Mouse (Mus musculus): ENCODE results near the gene Zic4. TPM values are rescaled to one million over a fixed set of nuclear protein-coding genes. Genes with fewer than 3 reads are reported as not detected.

Gene Zic4
- polyA plus RNA-seq, 1 experiment from 2014 or later = 47.8 TPM

GRCm38 (mm10) chr9:91360151-91361032 lies 1.8 kb upstream of the Zic4 start:
- no peaks in the 10 kb centered on the region for H3K9me3 ChIP-seq (ENCODE audit: control insufficient read depth, low read length)
- peak; percentile 59 for DNase-seq (ENCODE audit: low spot score)
- WGBS = 6% methylated on average over 21 of the region's 21 CpGs
- peak overlapping the region; percentile 96 for H3K27ac ChIP-seq
- H3K36me3 ChIP-seq (replicated peaks; ENCODE audit: control insufficient read depth, insufficient read depth) = peaks cover 8% of the 10 kb centered on the region; the same call in 1 of the 2 replicates
- H3K9ac ChIP-seq = peak overlapping the region; percentile 97
- peaks cover 66% of the 10 kb centered on the region for H3K27me3 ChIP-seq (ENCODE audit: control insufficient read depth, insufficient read depth, low read length)
- ATAC-seq (ENCODE audit: low FRiP score) = no peak
- H3K4me3 ChIP-seq (replicated peaks; ENCODE audit: low read length) = peak overlapping the region; percentile 51
- H3K4me2 ChIP-seq (replicated peaks) = peak overlapping the region; percentile 52
- H3K4me1 ChIP-seq (replicated peaks; ENCODE audit: control insufficient read depth, insufficient read depth, low read length) = 0 out of 2 replicates have a peak, but pooled peaks cover 2% of the 10 kb centered on the region

- WGBS = under 1% methylated on average over 35 of the region's 35 CpGs
- peak overlapping the region; percentile 51 for H3K4me3 ChIP-seq (replicated peaks; ENCODE audit: low read length)
- H3K4me1 ChIP-seq (replicated peaks; ENCODE audit: control insufficient read depth, insufficient read depth, low read length) = no peaks in the 10 kb centered on the region
- ATAC-seq (ENCODE audit: low FRiP score) (peak; percentile 6; the same call in 1 of the 2 replicates), DNase-seq (ENCODE audit: low spot score) (peak; percentile 55)
- H3K27me3 ChIP-seq (ENCODE audit: control insufficient read depth, insufficient read depth, low read length) = peaks cover 62% of the 10 kb centered on the region
- peak overlapping the region; percentile 97 for H3K9ac ChIP-seq
- H3K36me3 ChIP-seq (replicated peaks; ENCODE audit: control insufficient read depth, insufficient read depth) = peaks cover 8% of the 10 kb centered on the region; the same call in 1 of the 2 replicates
- no peaks in the 10 kb centered on the region for H3K9me3 ChIP-seq (ENCODE audit: control insufficient read depth, low read length)
- H3K27ac ChIP-seq = peak overlapping the region; percentile 96
- H3K4me2 ChIP-seq (replicated peaks) = peak overlapping the region; percentile 52
These were observed 969 bp upstream of the Zic4 start for GRCm38 (mm10) chr9:91361033-91361855.

GRCm38 (mm10) chr9:91363011-91363730 lies 958 bp downstream of the Zic4 start:
- H3K4me3 ChIP-seq (replicated peaks; ENCODE audit: low read length) = peak overlapping the region; percentile 51

GRCm38 (mm10) chr9:91363814-91364126 lies 1.6 kb downstream of the Zic4 start:
- H3K4me1 ChIP-seq (replicated peaks; ENCODE audit: control insufficient read depth, insufficient read depth, low read length) = no peaks in the 10 kb centered on the region
- H3K4me2 ChIP-seq (replicated peaks) = peak overlapping the region; percentile 52
- no peaks in the 10 kb centered on the region for H3K9me3 ChIP-seq (ENCODE audit: control insufficient read depth, low read length)
- H3K27me3 ChIP-seq (ENCODE audit: control insufficient read depth, insufficient read depth, low read length) = peaks cover 48% of the 10 kb centered on the region
- ATAC-seq (ENCODE audit: low FRiP score) (no peak), DNase-seq (ENCODE audit: low spot score) (no peak)
- peak overlapping the region; percentile 96 for H3K27ac ChIP-seq
- peaks cover 8% of the 10 kb centered on the region; the same call in 1 of the 2 replicates for H3K36me3 ChIP-seq (replicated peaks; ENCODE audit: control insufficient read depth, insufficient read depth)
- H3K9ac ChIP-seq = peak overlapping the region; percentile 97
- WGBS = 1% methylated on average over 7 of the region's 7 CpGs
- peak overlapping the region; percentile 51 for H3K4me3 ChIP-seq (replicated peaks; ENCODE audit: low read length)

More at GRCm38 (mm10) chr9:91363011-91363730, 958 bp downstream of the Zic4 start:
- peaks cover 8% of the 10 kb centered on the region; the same call in 1 of the 2 replicates for H3K36me3 ChIP-seq (replicated peaks; ENCODE audit: control insufficient read depth, insufficient read depth)
- peak; percentile 38 for DNase-seq (ENCODE audit: low spot score)
- H3K9me3 ChIP-seq (ENCODE audit: control insufficient read depth, low read length) = no peaks in the 10 kb centered on the region
- peaks cover 45% of the 10 kb centered on the region for H3K27me3 ChIP-seq (ENCODE audit: control insufficient read depth, insufficient read depth, low read length)
- H3K9ac ChIP-seq = peak overlapping the region; percentile 97
- peak overlapping the region; percentile 52 for H3K4me2 ChIP-seq (replicated peaks)
- H3K27ac ChIP-seq = peak overlapping the region; percentile 96
- WGBS = 4% methylated on average over 14 of the region's 14 CpGs
- no peaks in the 10 kb centered on the region for H3K4me1 ChIP-seq (replicated peaks; ENCODE audit: control insufficient read depth, insufficient read depth, low read length)
- ATAC-seq (ENCODE audit: low FRiP score) = no peak

- peak; percentile 10; the same call in 1 of the 2 replicates for ATAC-seq (ENCODE audit: low FRiP score)
- under 1% methylated on average over 76 of the region's 77 CpGs for WGBS
These were observed 2.1 kb downstream of the Zic4 start for GRCm38 (mm10) chr9:91364127-91364970.

GRCm38 (mm10) chr9:91364971-91365501 lies 2.8 kb downstream of the Zic4 start:
- peak overlapping the region; percentile 97 for H3K9ac ChIP-seq
- peak overlapping the region; percentile 52 for H3K4me2 ChIP-seq (replicated peaks)
- under 1% methylated on average over 39 of the region's 42 CpGs for WGBS
- peaks cover 50% of the 10 kb centered on the region for H3K27me3 ChIP-seq (ENCODE audit: control insufficient read depth, insufficient read depth, low read length)
- peak overlapping the region; percentile 96 for H3K27ac ChIP-seq
- peaks cover 8% of the 10 kb centered on the region; the same call in 1 of the 2 replicates for H3K36me3 ChIP-seq (replicated peaks; ENCODE audit: control insufficient read depth, insufficient read depth)
- DNase-seq (ENCODE audit: low spot score) (no peak), ATAC-seq (ENCODE audit: low FRiP score) (peak; percentile 39)
- no peaks in the 10 kb centered on the region for H3K4me1 ChIP-seq (replicated peaks; ENCODE audit: control insufficient read depth, insufficient read depth, low read length)
- H3K9me3 ChIP-seq (ENCODE audit: control insufficient read depth, low read length) = no peaks in the 10 kb centered on the region
- peak overlapping the region; percentile 51 for H3K4me3 ChIP-seq (replicated peaks; ENCODE audit: low read length)

More at GRCm38 (mm10) chr9:91364127-91364970, 2.1 kb downstream of the Zic4 start:
- H3K4me3 ChIP-seq (replicated peaks; ENCODE audit: low read length) = peak overlapping the region; percentile 51
- H3K4me1 ChIP-seq (replicated peaks; ENCODE audit: control insufficient read depth, insufficient read depth, low read length) = no peaks in the 10 kb centered on the region
- peak overlapping the region; percentile 52 for H3K4me2 ChIP-seq (replicated peaks)
- peaks cover 48% of the 10 kb centered on the region for H3K27me3 ChIP-seq (ENCODE audit: control insufficient read depth, insufficient read depth, low read length)
- no peaks in the 10 kb centered on the region for H3K9me3 ChIP-seq (ENCODE audit: control insufficient read depth, low read length)
- H3K36me3 ChIP-seq (replicated peaks; ENCODE audit: control insufficient read depth, insufficient read depth) = peaks cover 8% of the 10 kb centered on the region; the same call in 1 of the 2 replicates
- DNase-seq (ENCODE audit: low spot score) = peak; percentile 42
- peak overlapping the region; percentile 97 for H3K9ac ChIP-seq
- H3K27ac ChIP-seq = peak overlapping the region; percentile 96

GRCm38 (mm10) chr9:91365664-91366063 lies 3.5 kb downstream of the Zic4 start, which contains the start of gene Zic1:
Gene Zic1 (minus strand): TSS chr9:91365810.
- under 1% methylated on average over 31 of the region's 33 CpGs for WGBS
- Histone ChIP-seq H3K4me3 (replicated peaks; ENCODE audit: low read length) (peak within 1 kb of the TSS; percentile 51), H3K9me3 (ENCODE audit: control insufficient read depth, low read length) (no peaks in the 10 kb centered on the region), H3K36me3 (replicated peaks; ENCODE audit: control insufficient read depth, insufficient read depth) (peaks cover 8% of the 10 kb centered on the region; the same call in 1 of the 2 replicates), H3K9ac (peak within 1 kb of the TSS; percentile 97), H3K4me2 (replicated peaks) (peak within 1 kb of the TSS; percentile 52), H3K27me3 (ENCODE audit: control insufficient read depth, insufficient read depth, low read length) (peaks cover 50% of the 10 kb centered on the region), H3K4me1 (replicated peaks; ENCODE audit: control insufficient read depth, insufficient read depth, low read length) (no peaks in the 10 kb centered on the region), H3K27ac (peak within 1 kb of the TSS; percentile 96)
- DNase-seq (ENCODE audit: low spot score) = peak; percentile 78
- peak; percentile 91 for ATAC-seq (ENCODE audit: low FRiP score)

Measured in hindbrain, embryonic 14.5 days (tissue).